Mouse (Mus musculus) liver, embryonic 14.5 days (tissue): Measurements from ENCODE around the gene March8. TPM values are rescaled to one million over a fixed set of nuclear protein-coding genes. Genes with fewer than 3 reads are reported as not detected.

Source experiments
- ATAC-seq: fragments of 200-750 bp; cut with Nextera tagmentation; 2 replicates; pipeline ENCODE4 v1.8.0; 2017; ENCODE audit warnings: moderate number of reproducible peaks, mild to moderate bottlenecking, moderate library complexity; ENCODE audit not compliant: insufficient read depth
- DNase-seq, 3 experiments: peaks; one replicate each; pipeline ENCODE4 v3.0.0-alpha.2; 2012 to 2013; ENCODE audit warnings: low read depth in 3 of 3, low spot score in 3 of 3
- H3K27ac ChIP-seq: fragments of 300-500 bp; sonication (generic); 2 replicates; pipeline ENCODE4 v1.5.1; 2014; ENCODE audit warnings: moderate library complexity, mild to moderate bottlenecking, control low read depth, inconsistent platforms
- H3K27me3 ChIP-seq: fragments of 300-500 bp; sonication (generic); 2 replicates; pipeline ENCODE4 v1.6.1; 2014; ENCODE audit warnings: mild to moderate bottlenecking, low read length, moderate library complexity; ENCODE audit not compliant: control insufficient read depth, insufficient read depth
- H3K36me3 ChIP-seq: fragments of 300-500 bp; sonication (generic); replicated peaks from 2 replicates; pipeline ENCODE4 v1.6.1; 2014; ENCODE audit warnings: low read depth; ENCODE audit not compliant: control insufficient read depth, insufficient read depth
- H3K4me1 ChIP-seq, 2 experiments: fragments of 200-500 bp in 1 of 2; fragments of 300-500 bp in 1 of 2; sonication (generic) in 1 of 2; replicated peaks; 2 replicates each; pipeline ENCODE4 v1.6.1; 2012 to 2014; ENCODE audit warnings: antibody characterized with exemption in 1 of 2, inconsistent platforms in 1 of 2, low read length in 1 of 2; ENCODE audit not compliant: control insufficient read depth in 2 of 2, insufficient read depth in 2 of 2
- H3K4me2 ChIP-seq: fragments of 300-500 bp; sonication (generic); 2 replicates; pipeline ENCODE4 v1.6.1; 2014; ENCODE audit warnings: low read depth, mild to moderate bottlenecking, control low read depth, moderate library complexity
- H3K4me3 ChIP-seq, 2 experiments: fragments of 200-500 bp in 1 of 2; fragments of 300-500 bp in 1 of 2; sonication (generic) in 1 of 2; 2 replicates each; pipeline ENCODE4 v1.5.1; 2012 to 2014; ENCODE audit warnings: low read depth in 2 of 2, low read length in 2 of 2, mild to moderate bottlenecking in 2 of 2, control low read depth in 1 of 2, inconsistent platforms in 1 of 2, moderate library complexity in 1 of 2; ENCODE audit not compliant: insufficient read depth in 1 of 2
- H3K9ac ChIP-seq: fragments of 300-500 bp; sonication (generic); replicated peaks from 2 replicates; pipeline ENCODE4 v1.6.1; 2014; ENCODE audit warnings: mild to moderate bottlenecking, control low read depth, moderate library complexity
- H3K9me3 ChIP-seq: fragments of 300-500 bp; sonication (generic); 2 replicates; pipeline ENCODE4 v1.6.1; 2016; ENCODE audit warnings: low read length, mixed read lengths; ENCODE audit not compliant: control insufficient read depth
- CTCF ChIP-seq: IDR thresholded peaks from 2 replicates; pipeline ENCODE4 v1.5.1; 2016; ENCODE audit warnings: antibody characterized with exemption, low read depth, control low read depth
- EP300 ChIP-seq: IDR thresholded peaks from 2 replicates; pipeline ENCODE4 v1.6.1; 2016; ENCODE audit warnings: antibody characterized with exemption, low read depth
- WGBS: fragments of 180-500 bp; shearing (Covaris S2); extraction: QIAGEN DNeasy Blood & Tissue Kit; methylation state at CpG from one replicate; pipeline ENCODE4 v1.1.7; 2014; ENCODE audit not compliant: insufficient replicate concordance; 5-methylcytosine and 5-hydroxymethylcytosine counted together
- polyA plus RNA-seq, 2 experiments: library from polyadenylated mRNA; depleted of rRNA in 1 of 2; stranded (reverse) in 1 of 2; unstranded in 1 of 2; fragments of >200 nt; fragmentation: Nextera tagmentation in 1 of 2; extraction: Ambion mirVana in 1 of 2; gene quantifications; 2 replicates each; pipeline versions ENCODE4 v1.2.1 to v1.2.3; 2012 to 2014

Gene March8
- polyA plus RNA-seq, 2 experiments = 80.1 to 82.4 TPM

- no peak for ATAC-seq
- no peaks in the 10 kb centered on the region for H3K27me3 ChIP-seq
- TF ChIP-seq CTCF (no peak), EP300 (no peak)
- no peaks in the 10 kb centered on the region for H3K9me3 ChIP-seq
- no peak overlapping the region for H3K4me3 ChIP-seq
- no peak overlapping the region for H3K27ac ChIP-seq
- WGBS = 75% methylated on average over 6 of the region's 6 CpGs
- H3K36me3 ChIP-seq = no peaks in the 10 kb centered on the region
- no peak overlapping the region for H3K9ac ChIP-seq
- peaks cover 0 to 4% of the 10 kb centered on the region in 2 experiments; a peak in 1 of 4 replicates for H3K4me1 ChIP-seq
- no peak overlapping the region for H3K4me2 ChIP-seq
- DNase-seq = no peak
Observed at GRCm38 (mm10) chr6:116439531-116439930, 101.7 kb downstream of the March8 start.

GRCm38 (mm10) chr6:116440447-116440846, 102.6 kb downstream of the March8 start:
- Histone ChIP-seq H3K27ac (no peak overlapping the region), H3K4me2 (no peak overlapping the region), H3K4me3 (no peak overlapping the region), H3K4me1 (peaks cover 0 to 4% of the 10 kb centered on the region in 2 experiments; a peak in 1 of 4 replicates), H3K9me3 (no peaks in the 10 kb centered on the region), H3K36me3 (no peaks in the 10 kb centered on the region), H3K27me3 (no peaks in the 10 kb centered on the region), H3K9ac (no peak overlapping the region)
- DNase-seq = no peak
- ATAC-seq = no peak
- 56% methylated on average over 4 of the region's 4 CpGs for WGBS
- no peak for TF ChIP-seq EP300
- TF ChIP-seq CTCF = no peak

DNA sequence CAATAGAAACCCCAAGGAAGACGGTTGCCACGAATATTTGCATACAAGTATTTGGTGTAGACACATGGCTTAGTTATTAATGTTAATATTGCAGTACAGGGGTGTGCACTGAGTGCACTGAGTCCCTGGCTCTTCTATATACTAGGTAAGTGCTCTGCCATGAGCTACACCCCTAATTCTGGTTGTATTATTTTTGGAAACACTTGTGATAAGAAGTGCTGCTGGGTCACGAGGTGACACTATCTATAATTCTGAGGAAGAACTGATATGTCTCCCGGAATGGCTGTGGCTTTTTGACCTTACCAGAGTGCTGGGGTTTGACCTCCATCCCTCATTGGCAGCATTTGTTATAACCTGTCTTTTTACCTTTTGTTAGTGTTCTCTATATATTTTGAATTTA, 103.0 kb downstream of the March8 start:
- H3K36me3 ChIP-seq = no peaks in the 10 kb centered on the region
- H3K9me3 ChIP-seq = no peaks in the 10 kb centered on the region
- TF ChIP-seq EP300 (no peak), CTCF (no peak)
- H3K4me1 ChIP-seq = peaks cover 0 to 4% of the 10 kb centered on the region in 2 experiments; a peak in 1 of 4 replicates
- no peak for ATAC-seq
- H3K4me3 ChIP-seq = no peak overlapping the region
- no peak overlapping the region for H3K27ac ChIP-seq
- no peak for DNase-seq
- no peak overlapping the region for H3K4me2 ChIP-seq
- 38% methylated on average over 4 of the region's 4 CpGs for WGBS
- H3K27me3 ChIP-seq = no peaks in the 10 kb centered on the region
- no peak overlapping the region for H3K9ac ChIP-seq

- no peaks in the 10 kb centered on the region for H3K36me3 ChIP-seq
- no peaks in the 10 kb centered on the region for H3K9me3 ChIP-seq
- H3K9ac ChIP-seq = no peak overlapping the region
- no peak overlapping the region for H3K4me3 ChIP-seq
- H3K4me1 ChIP-seq = peaks cover 0 to 19% of the 10 kb centered on the region in 2 experiments; a peak in 3 of 4 replicates
- H3K4me2 ChIP-seq = no peak overlapping the region
- TF ChIP-seq EP300 (no peak), CTCF (no peak)
- ATAC-seq (no peak), DNase-seq (peak in 1 of 3 experiments; percentile 13)
- H3K27ac ChIP-seq = no peak overlapping the region
- WGBS = 17% methylated on average over 4 of the region's 4 CpGs
- peaks cover 7% of the 10 kb centered on the region for H3K27me3 ChIP-seq
Observed at GRCm38 (mm10) chr6:116455781-116456180, 118.0 kb downstream of the March8 start.

DNA sequence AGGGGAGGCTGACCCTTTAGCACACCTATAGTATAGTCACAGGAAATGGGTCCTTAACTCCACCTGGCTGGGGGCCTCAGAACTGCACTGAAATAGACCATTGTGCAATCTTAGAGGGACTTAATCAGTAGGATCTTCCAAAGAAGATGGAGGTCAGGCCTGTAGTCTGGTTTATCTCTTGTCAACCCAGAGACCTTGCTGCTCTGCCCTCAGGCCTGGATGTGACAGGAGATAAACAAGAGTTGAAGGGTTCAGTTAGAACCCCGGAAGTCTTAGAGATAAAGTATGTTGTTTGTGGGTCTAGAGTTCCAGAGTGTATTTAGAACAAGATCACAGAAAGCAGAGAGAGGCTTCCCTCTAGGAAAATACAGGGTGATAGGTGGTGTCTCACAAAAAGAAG, 118.7 kb downstream of the March8 start:
- Histone ChIP-seq H3K4me2 (no peak overlapping the region), H3K4me3 (no peak overlapping the region), H3K27me3 (peaks cover 11% of the 10 kb centered on the region), H3K36me3 (no peaks in the 10 kb centered on the region), H3K27ac (no peak overlapping the region), H3K9ac (no peak overlapping the region), H3K9me3 (no peaks in the 10 kb centered on the region), H3K4me1 (peaks cover 0 to 19% of the 10 kb centered on the region in 2 experiments; a peak in 3 of 4 replicates)
- ATAC-seq (peak; percentile 60; the same call in 1 of the 2 replicates), DNase-seq (no peak)
- 0% methylated on average over 1 of the region's 1 CpGs for WGBS
- no peak for TF ChIP-seq EP300
- TF ChIP-seq CTCF = no peak
